Mouse (Mus musculus) liver, adult 2 months (tissue): Measurements from ENCODE around the gene Gpd1l.

Source experiments
- CTCF ChIP-seq: fragments of 200-500 bp; IDR thresholded peaks from 2 replicates; pipeline ENCODE4 v1.5.1; 2011; ENCODE audit warnings: low read depth, low read length, control low read depth
- POLR2A ChIP-seq: fragments of 200-500 bp; IDR thresholded peaks from 2 replicates; pipeline ENCODE4 v1.6.1; 2011; ENCODE audit warnings: low read length, control low read depth; ENCODE audit not compliant: insufficient read depth; ENCODE audit errors: extremely low read depth

GRCm38 (mm10) chr9:114945576-114945975 is 11.8 kb upstream of the Gpd1l start:
- TF ChIP-seq POLR2A (no peak), CTCF (no peak)
